Mouse (Mus musculus): ENCODE data around the gene Crlf1. TPM values are rescaled to one million over a fixed set of nuclear protein-coding genes. Genes with fewer than 3 reads are reported as not detected.

The Crlf1 gene
- polyA plus RNA-seq, 1 experiment from 2014 or later = 63.8 TPM

DNA sequence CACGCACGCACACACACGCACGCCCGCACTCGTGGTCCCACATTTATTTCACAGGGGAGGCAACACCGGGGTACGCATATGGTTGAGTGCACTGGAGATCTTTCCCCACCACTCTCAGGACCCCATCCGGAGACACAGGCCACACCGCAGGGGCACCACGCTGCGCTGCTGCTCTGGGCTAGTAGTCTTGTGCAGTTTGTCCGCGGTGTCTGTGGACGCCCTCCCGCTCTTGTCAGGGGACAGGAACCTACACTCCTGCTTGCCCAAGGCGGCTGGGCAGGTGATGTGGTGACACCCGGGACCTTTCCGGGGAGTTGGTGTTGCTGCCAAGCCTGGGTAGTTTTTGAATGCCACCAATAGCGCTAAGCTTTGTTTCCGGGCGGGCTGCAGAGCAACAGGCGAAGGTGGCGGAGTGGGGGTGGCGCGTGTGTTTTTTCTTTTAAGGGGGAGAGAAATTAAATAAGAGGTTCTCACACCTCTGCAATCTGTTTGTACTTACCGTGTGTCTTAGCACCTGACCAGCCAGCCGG lies 1.5 kb downstream of the Crlf1 start:
- peak overlapping the region; percentile 77 for H3K4me2 ChIP-seq (ENCODE audit: low read depth, low read length)
- peaks cover 53% of the 10 kb centered on the region for H3K27me3 ChIP-seq (ENCODE audit: control insufficient read depth, insufficient read depth, low read length)
- 2% methylated on average over 26 of the region's 28 CpGs for WGBS
- H3K4me1 ChIP-seq (ENCODE audit: control insufficient read depth, insufficient read depth, low read length) = peaks cover 6% of the 10 kb centered on the region
- H3K36me3 ChIP-seq (replicated peaks; ENCODE audit: control insufficient read depth, insufficient read depth, low read depth, low read length) = no peaks in the 10 kb centered on the region
- H3K9me3 ChIP-seq (replicated peaks; ENCODE audit: control insufficient read depth, low read length) = no peaks in the 10 kb centered on the region
- ATAC-seq (replicated peaks; ENCODE audit: insufficient number of reproducible peaks, low FRiP score, low TSS enrichment, low read depth) = no peak
- no peak for DNase-seq (ENCODE audit: low spot score)
- peak overlapping the region; percentile 69; the same call in 1 of the 2 replicates for H3K9ac ChIP-seq (replicated peaks; ENCODE audit: low read length)
- no peak overlapping the region for H3K27ac ChIP-seq (replicated peaks; ENCODE audit: low read depth, low read length)
- peak overlapping the region; percentile 57 for H3K4me3 ChIP-seq (ENCODE audit: low read depth, low read length)

DNA sequence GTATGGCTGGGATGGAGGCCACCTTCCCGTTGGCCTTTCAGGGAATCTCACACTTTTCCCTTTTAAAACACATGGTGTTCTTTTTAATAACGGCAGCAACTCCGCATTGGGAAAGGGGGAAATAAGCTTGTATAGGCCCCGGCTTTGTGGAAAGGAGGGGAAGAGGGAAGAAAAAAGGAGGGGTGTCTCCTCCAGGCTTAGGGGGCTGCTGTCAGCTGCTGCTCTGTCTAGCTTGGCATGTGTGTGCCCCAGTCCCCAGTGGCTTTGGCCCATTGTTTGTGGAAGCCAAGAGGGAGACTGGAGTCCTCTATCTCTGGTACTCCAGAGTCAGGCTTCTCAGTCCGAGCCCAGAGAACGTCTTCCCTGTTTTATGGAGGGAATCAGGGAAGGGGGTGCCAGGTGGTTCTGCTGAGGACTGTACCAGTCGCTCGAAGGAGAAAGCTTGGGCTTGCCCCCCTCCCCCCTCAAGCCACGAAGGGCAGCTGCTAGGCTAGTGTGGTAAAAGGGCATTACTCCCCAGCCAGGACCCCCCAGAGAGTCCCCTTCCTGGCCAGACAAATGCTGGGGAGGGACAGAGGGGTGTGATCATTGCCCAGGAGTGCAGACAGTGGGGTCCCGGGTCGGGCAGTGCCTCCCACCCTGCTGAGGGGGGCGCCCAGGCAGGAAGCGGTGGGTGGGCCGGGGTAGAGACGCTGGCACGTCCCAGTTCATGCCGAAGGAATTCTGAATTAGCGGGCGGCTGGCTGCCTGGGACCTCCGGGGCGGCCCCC lies 2.2 kb downstream of the Crlf1 start:
- DNase-seq (ENCODE audit: low spot score) = no peak
- Histone ChIP-seq H3K9ac (replicated peaks; ENCODE audit: low read length) (peak overlapping the region; percentile 35), H3K4me3 (ENCODE audit: low read depth, low read length) (peak overlapping the region; percentile 57)

DNA sequence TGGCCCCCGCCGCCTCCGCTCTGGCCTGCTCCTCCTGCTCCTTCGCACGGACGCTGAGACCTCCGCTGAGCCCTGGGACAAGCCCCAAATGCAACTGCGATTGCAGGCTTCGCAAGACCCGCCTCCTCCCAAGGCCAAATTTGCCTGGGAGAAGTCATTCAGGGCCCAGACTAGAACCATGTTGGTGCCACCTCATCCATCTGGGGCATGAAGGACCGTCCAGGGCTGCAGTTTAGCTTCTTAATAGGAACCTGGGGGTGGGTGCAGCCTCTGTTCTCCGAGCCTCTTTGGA lies 2.8 kb downstream of the Crlf1 start:
- H3K27me3 ChIP-seq (ENCODE audit: control insufficient read depth, insufficient read depth, low read length) = peaks cover 54% of the 10 kb centered on the region
- no peaks in the 10 kb centered on the region for H3K9me3 ChIP-seq (replicated peaks; ENCODE audit: control insufficient read depth, low read length)
- H3K4me1 ChIP-seq (ENCODE audit: control insufficient read depth, insufficient read depth, low read length) = peaks cover 6% of the 10 kb centered on the region
- peak overlapping the region; percentile 77 for H3K4me2 ChIP-seq (ENCODE audit: low read depth, low read length)
- peak overlapping the region; percentile 35 for H3K9ac ChIP-seq (replicated peaks; ENCODE audit: low read length)
- DNase-seq (ENCODE audit: low spot score) (no peak), ATAC-seq (replicated peaks; ENCODE audit: insufficient number of reproducible peaks, low FRiP score, low TSS enrichment, low read depth) (no peak)
- 3% methylated on average over 12 of the region's 12 CpGs for WGBS
- H3K27ac ChIP-seq (replicated peaks; ENCODE audit: low read depth, low read length) = no peak overlapping the region
- peak overlapping the region; percentile 25 for H3K4me3 ChIP-seq (ENCODE audit: low read depth, low read length)
- no peaks in the 10 kb centered on the region for H3K36me3 ChIP-seq (replicated peaks; ENCODE audit: control insufficient read depth, insufficient read depth, low read depth, low read length)

More for the DNA sequence above, 2.2 kb downstream of the Crlf1 start:
- 2% methylated on average over 20 of the region's 21 CpGs for WGBS
- H3K4me1 ChIP-seq (ENCODE audit: control insufficient read depth, insufficient read depth, low read length) = peaks cover 6% of the 10 kb centered on the region
- no peak overlapping the region for H3K27ac ChIP-seq (replicated peaks; ENCODE audit: low read depth, low read length)
- ATAC-seq (replicated peaks; ENCODE audit: insufficient number of reproducible peaks, low FRiP score, low TSS enrichment, low read depth) = no peak
- H3K27me3 ChIP-seq (ENCODE audit: control insufficient read depth, insufficient read depth, low read length) = peaks cover 54% of the 10 kb centered on the region
- H3K4me2 ChIP-seq (ENCODE audit: low read depth, low read length) = peak overlapping the region; percentile 77
- no peaks in the 10 kb centered on the region for H3K36me3 ChIP-seq (replicated peaks; ENCODE audit: control insufficient read depth, insufficient read depth, low read depth, low read length)
- H3K9me3 ChIP-seq (replicated peaks; ENCODE audit: control insufficient read depth, low read length) = no peaks in the 10 kb centered on the region

DNA sequence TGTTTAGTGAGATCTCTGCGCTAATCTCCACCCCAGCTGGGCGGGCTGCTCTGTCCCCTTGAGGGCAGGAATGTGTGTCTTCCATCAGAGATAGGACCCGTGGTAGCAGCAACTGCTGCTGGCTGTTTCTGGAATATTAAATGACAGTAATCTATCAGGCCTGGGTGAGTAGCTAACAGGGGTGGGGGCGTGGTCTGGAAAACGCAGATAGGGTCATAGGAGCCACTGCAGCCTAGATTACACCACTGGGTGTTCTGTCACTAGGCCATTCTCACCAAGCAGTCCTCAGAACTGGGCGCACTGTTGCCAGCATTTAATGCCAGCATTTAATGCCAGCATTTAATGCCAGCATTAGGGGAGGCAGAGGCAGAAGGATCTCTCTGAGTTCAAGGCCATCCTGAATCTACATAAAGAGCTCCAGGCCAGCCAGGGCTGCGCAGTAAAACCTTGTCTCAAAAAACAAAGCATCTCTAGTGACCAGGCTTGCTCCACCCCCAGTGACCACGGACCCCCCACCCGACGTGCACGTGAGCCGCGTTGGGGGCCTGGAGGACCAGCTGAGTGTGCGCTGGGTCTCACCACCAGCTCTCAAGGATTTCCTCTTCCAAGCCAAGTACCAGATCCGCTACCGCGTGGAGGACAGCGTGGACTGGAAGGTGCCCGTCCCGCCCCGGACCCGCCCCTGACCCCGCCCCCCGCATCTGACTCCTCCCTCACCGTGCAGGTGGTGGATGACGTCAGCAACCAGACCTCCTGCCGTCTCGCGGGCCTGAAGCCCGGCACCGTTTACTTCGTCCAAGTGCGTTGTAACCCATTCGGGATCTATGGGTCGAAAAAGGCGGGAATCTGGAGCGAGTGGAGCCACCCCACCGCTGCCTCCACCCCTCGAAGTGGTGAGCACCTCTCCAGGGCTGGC lies 7.7 kb downstream of the Crlf1 start:
- peaks cover 18% of the 10 kb centered on the region for H3K4me1 ChIP-seq (ENCODE audit: control insufficient read depth, insufficient read depth, low read length)
- DNase-seq (ENCODE audit: low spot score) = no peak
- no peaks in the 10 kb centered on the region for H3K36me3 ChIP-seq (replicated peaks; ENCODE audit: control insufficient read depth, insufficient read depth, low read depth, low read length)
- no peak for ATAC-seq (replicated peaks; ENCODE audit: insufficient number of reproducible peaks, low FRiP score, low TSS enrichment, low read depth)
- H3K27ac ChIP-seq (replicated peaks; ENCODE audit: low read depth, low read length) = no peak overlapping the region
- peak overlapping the region; percentile 16; the same call in 1 of the 2 replicates for H3K4me2 ChIP-seq (ENCODE audit: low read depth, low read length)
- H3K9me3 ChIP-seq (replicated peaks; ENCODE audit: control insufficient read depth, low read length) = no peaks in the 10 kb centered on the region
- no peak overlapping the region for H3K9ac ChIP-seq (replicated peaks; ENCODE audit: low read length)
- H3K4me3 ChIP-seq (ENCODE audit: low read depth, low read length) = no peak overlapping the region
- 10% methylated on average over 37 of the region's 39 CpGs for WGBS
- H3K27me3 ChIP-seq (ENCODE audit: control insufficient read depth, insufficient read depth, low read length) = peaks cover 35% of the 10 kb centered on the region

DNA sequence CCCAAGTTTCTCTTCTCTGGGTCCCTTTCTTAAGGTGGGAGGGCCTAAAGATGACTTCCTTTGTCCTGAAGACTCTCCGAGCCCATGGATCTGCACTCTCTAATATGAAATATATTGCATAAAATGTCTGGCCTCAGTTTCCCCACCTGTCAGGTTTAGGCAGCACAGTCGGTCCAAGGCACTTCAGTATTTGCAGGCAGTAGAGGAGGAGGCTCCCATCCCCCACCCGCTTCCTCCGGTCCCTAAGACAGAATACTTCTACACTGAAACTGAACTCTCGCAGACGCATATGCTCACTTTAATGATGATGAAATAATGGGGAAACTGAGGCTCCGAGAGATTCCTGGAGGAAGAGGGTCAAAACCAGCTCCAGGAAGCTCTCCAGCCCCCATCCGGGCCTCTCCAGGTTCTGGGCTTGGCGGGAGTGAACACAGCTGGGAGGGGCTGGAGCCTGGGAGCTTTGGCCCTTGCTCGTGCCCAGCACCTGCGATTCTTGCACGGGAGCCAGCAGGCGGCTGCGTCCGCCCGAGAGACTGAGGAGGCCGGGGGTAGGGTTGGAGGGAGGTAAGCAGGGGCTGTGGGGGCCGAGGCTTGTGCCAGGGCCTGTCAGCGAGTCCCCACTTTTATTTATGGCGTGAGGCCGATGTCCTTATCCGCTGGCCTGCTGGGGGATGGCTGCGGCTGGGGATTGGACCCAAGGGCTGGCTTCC lies 9.0 kb downstream of the Crlf1 start:
- Histone ChIP-seq H3K9ac (replicated peaks; ENCODE audit: low read length) (no peak overlapping the region), H3K4me1 (ENCODE audit: control insufficient read depth, insufficient read depth, low read length) (peaks cover 19% of the 10 kb centered on the region), H3K4me3 (ENCODE audit: low read depth, low read length) (no peak overlapping the region), H3K36me3 (replicated peaks; ENCODE audit: control insufficient read depth, insufficient read depth, low read depth, low read length) (no peaks in the 10 kb centered on the region), H3K4me2 (ENCODE audit: low read depth, low read length) (no peak overlapping the region), H3K27me3 (ENCODE audit: control insufficient read depth, insufficient read depth, low read length) (peaks cover 26% of the 10 kb centered on the region), H3K9me3 (replicated peaks; ENCODE audit: control insufficient read depth, low read length) (no peaks in the 10 kb centered on the region), H3K27ac (replicated peaks; ENCODE audit: low read depth, low read length) (no peak overlapping the region)
- no peak for DNase-seq (ENCODE audit: low spot score)
- no peak for ATAC-seq (replicated peaks; ENCODE audit: insufficient number of reproducible peaks, low FRiP score, low TSS enrichment, low read depth)
- 13% methylated on average over 23 of the region's 23 CpGs for WGBS

DNA sequence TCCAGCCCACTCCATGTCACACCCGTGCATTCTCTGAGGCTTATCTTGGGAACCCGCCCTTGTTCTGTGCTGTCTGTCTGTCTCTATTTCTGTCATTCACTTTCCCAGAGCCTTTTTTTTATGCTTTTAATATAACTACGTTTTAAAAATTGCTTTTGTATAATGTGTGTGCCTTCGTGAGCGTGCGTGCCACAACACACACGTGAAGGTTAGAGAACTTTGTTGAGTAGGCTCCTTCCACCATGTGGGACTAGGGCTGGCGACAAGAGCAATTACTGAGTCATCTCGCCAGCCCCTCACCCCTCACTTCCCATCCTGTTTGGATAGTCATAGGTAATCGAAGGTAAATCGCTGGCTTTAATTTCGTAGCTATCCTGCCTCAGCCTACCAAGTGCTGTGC lies 9.6 kb downstream of the Crlf1 start:
- DNase-seq (ENCODE audit: low spot score) (no peak), ATAC-seq (replicated peaks; ENCODE audit: insufficient number of reproducible peaks, low FRiP score, low TSS enrichment, low read depth) (no peak)
- H3K4me2 ChIP-seq (ENCODE audit: low read depth, low read length) = no peak overlapping the region
- WGBS = 29% methylated on average over 12 of the region's 12 CpGs
- H3K27ac ChIP-seq (replicated peaks; ENCODE audit: low read depth, low read length) = no peak overlapping the region
- H3K36me3 ChIP-seq (replicated peaks; ENCODE audit: control insufficient read depth, insufficient read depth, low read depth, low read length) = 0 out of 2 replicates have a peak, but pooled peaks cover under 1% of the 10 kb centered on the region
- peaks cover 19% of the 10 kb centered on the region for H3K4me1 ChIP-seq (ENCODE audit: control insufficient read depth, insufficient read depth, low read length)
- peaks cover 26% of the 10 kb centered on the region for H3K27me3 ChIP-seq (ENCODE audit: control insufficient read depth, insufficient read depth, low read length)
- H3K4me3 ChIP-seq (ENCODE audit: low read depth, low read length) = no peak overlapping the region
- no peak overlapping the region for H3K9ac ChIP-seq (replicated peaks; ENCODE audit: low read length)
- H3K9me3 ChIP-seq (replicated peaks; ENCODE audit: control insufficient read depth, low read length) = no peaks in the 10 kb centered on the region

DNA sequence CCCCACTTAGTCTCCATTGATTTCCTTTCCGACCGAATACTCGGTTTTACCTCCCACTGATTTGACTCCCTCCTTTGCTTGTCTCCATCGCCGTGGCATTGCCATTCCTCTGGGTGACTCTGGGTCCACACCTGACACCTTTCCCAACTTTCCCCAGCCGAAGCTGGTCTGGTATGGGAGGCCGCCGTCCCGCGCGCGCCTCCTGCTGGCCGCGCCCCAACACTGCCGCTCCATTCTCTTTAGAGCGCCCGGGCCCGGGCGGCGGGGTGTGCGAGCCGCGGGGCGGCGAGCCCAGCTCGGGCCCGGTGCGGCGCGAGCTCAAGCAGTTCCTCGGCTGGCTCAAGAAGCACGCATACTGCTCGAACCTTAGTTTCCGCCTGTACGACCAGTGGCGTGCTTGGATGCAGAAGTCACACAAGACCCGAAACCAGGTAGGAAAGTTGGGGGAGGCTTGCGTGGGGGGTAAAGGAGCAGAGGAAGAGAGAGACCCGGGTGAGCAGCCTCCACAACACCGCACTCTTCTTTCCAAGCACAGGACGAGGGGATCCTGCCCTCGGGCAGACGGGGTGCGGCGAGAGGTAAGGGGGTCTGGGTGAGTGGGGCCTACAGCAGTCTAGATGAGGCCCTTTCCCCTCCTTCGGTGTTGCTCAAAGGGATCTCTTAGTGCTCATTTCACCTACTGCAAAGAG lies 10.2 kb downstream of the Crlf1 start:
- Histone ChIP-seq H3K36me3 (replicated peaks; ENCODE audit: control insufficient read depth, insufficient read depth, low read depth, low read length) (peaks cover 6% of the 10 kb centered on the region), H3K9ac (replicated peaks; ENCODE audit: low read length) (peak overlapping the region; percentile 32; the same call in 1 of the 2 replicates), H3K4me3 (ENCODE audit: low read depth, low read length) (no peak overlapping the region), H3K27me3 (ENCODE audit: control insufficient read depth, insufficient read depth, low read length) (peaks cover 26% of the 10 kb centered on the region), H3K4me2 (ENCODE audit: low read depth, low read length) (peak overlapping the region; percentile 11), H3K9me3 (replicated peaks; ENCODE audit: control insufficient read depth, low read length) (no peaks in the 10 kb centered on the region), H3K27ac (replicated peaks; ENCODE audit: low read depth, low read length) (no peak overlapping the region; the same call in 1 of the 2 replicates), H3K4me1 (ENCODE audit: control insufficient read depth, insufficient read depth, low read length) (peaks cover 19% of the 10 kb centered on the region)
- 9% methylated on average over 46 of the region's 46 CpGs for WGBS
- no peak for ATAC-seq (replicated peaks; ENCODE audit: insufficient number of reproducible peaks, low FRiP score, low TSS enrichment, low read depth)
- DNase-seq (ENCODE audit: low spot score) = peak; percentile 84
